Mouse (Mus musculus): Measurements from ENCODE around the gene Fut2.

DNA sequence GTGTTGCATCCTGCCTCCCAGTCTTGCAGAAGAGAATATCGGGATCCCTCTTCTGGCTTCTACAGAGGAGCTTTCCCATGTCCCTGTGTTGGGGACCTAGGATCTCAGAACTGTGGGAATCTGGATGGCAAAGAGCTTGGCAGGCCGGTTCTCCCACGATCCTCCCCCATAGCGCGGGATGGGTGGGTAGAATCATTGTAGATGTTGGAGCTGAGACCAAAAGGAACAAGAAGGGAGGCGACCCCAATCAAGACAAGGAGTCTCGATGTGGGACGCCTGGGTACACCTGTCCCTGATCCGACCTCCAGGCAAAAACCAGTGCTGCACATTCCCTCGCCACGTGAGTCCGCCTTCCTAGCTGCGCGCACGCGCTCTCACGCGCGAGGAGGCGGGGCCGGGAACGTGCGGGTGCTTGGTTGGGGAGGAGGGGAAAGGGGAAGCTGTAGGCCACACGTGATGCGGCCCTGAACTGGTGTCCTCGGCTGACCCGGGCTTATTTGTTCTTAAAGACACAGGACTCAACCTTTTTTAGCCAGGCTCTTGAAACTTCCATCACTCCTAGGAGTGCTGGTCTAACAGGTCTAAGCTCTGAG lies 41.3 kb upstream of the Fut2 start:
- no peak for TF ChIP-seq CTCF (conservative IDR thresholded peaks at IDR 0.05; ENCODE audit: low read length)
- no peak for TF ChIP-seq NANOG (IDR thresholded peaks at IDR 0.05; ENCODE audit: borderline replicate concordance, low read length)
